8 mouse cellular contexts compared by ENCODE assay signal in the genomic region with DNA sequence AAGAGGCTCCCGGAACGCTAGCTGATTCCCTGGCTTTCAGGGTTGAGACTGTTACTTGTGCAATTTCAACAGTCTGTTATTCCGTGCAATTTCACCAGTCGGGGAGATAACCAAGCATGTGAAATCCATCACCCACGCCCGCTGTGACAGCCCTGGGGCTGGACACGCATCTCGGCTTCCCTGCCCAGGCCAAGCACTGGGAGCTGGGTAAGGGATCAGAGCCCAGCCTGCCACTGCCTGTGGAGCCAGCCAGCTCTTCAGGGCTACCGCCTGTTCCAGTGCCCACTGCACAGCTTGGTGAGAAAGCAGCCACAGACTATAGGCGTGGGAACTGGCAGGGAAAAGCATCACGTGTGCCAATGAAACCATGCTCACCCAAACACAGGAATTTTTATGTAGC.
A peak's percentile ranks its signal among the peaks of the same experiment; 100 is the strongest.
DNase-seq lines count a peak whose midpoint lies in the region; ATAC-seq and TF ChIP-seq lines count a peak whose summit lies in the region.

No protein-coding gene starts in this region.

- H3K27me3 ChIP-seq in midbrain, postnatal 0 days (ENCODE audit: insufficient read depth, low read length), result no peaks in the 10 kb centered on the region

- H3K4me1 ChIP-seq in midbrain, postnatal 0 days (ENCODE audit: insufficient read depth, low read length), result no peaks in the 10 kb centered on the region

- no peaks in the 10 kb centered on the region for H3K9me3 ChIP-seq in midbrain, postnatal 0 days (ENCODE audit: low read length)

- no peak overlapping the region for H3K4me3 ChIP-seq in midbrain, postnatal 0 days (ENCODE audit: low read depth, low read length)

- H3K4me2 ChIP-seq in midbrain, postnatal 0 days (ENCODE audit: low read depth, low read length, poor library complexity, severe bottlenecking), result no peak overlapping the region

- peak; percentile 24 for DNase-seq in gastrocnemius, postnatal 10 days
- no peak for DNase-seq in gastrocnemius, adult 18-20 months (ENCODE audit: low spot score)
- DNase-seq in frontal cortex, adult 2 months (ENCODE audit: extremely low spot score in 1 of 2, low spot score in 1 of 2), result peak; percentile 47 to 77
- DNase-seq in left cerebral cortex, adult 11 months (ENCODE audit: low spot score), result peak; percentile 34
- DNase-seq in midbrain, postnatal 0 days (ENCODE audit: low spot score), result peak; percentile 65
- DNase-seq in thymus, postnatal 4 days, result no peak
- DNase-seq in thymus, postnatal 36 days, result no peak
- DNase-seq in kidney, postnatal 14 days, result no peak

- no peak overlapping the region for H3K9ac ChIP-seq in midbrain, postnatal 0 days (replicated peaks; ENCODE audit: low read length, poor library complexity, severe bottlenecking)

- TF ChIP-seq CTCF in midbrain, postnatal 0 days (IDR thresholded peaks at IDR 0.05), result no peak

- 36% methylated on average over 11 of the region's 11 CpGs for WGBS in midbrain, postnatal 0 days

- peak overlapping the region; percentile 32; the same call in 1 of the 2 replicates for H3K27ac ChIP-seq in midbrain, postnatal 0 days (ENCODE audit: low read depth, low read length)

- peak; percentile 67; the same call in 1 of the 2 replicates for ATAC-seq in midbrain, postnatal 0 days (ENCODE audit: low FRiP score)

- H3K36me3 ChIP-seq in midbrain, postnatal 0 days (ENCODE audit: insufficient read depth, low read length), result no peaks in the 10 kb centered on the region

Comparison
In these comparisons a context has a peak if more than half of its experiments do, and no peak if none do; other contexts are left out.
1. DNase-seq: peak in gastrocnemius, postnatal 10 days (single experiment), frontal cortex, adult 2 months (2 of 2), left cerebral cortex, adult 11 months (single experiment) and midbrain, postnatal 0 days (single experiment); none in gastrocnemius, adult 18-20 months (single experiment), thymus, postnatal 4 days (single experiment), thymus, postnatal 36 days (0 of 2) and kidney, postnatal 14 days (single experiment).